Mouse (Mus musculus) intestine, embryonic 14.5 days (tissue): ENCODE results near the gene Sec24c. TPM values are rescaled to one million over a fixed set of nuclear protein-coding genes. Genes with fewer than 3 reads are reported as not detected.

Experiments used
- ATAC-seq: fragments of 200-750 bp; cut with Nextera tagmentation; replicated peaks from 2 replicates; pipeline ENCODE4 v1.8.0; 2017; ENCODE audit warnings: low read depth, moderate number of reproducible peaks, moderate TSS enrichment, moderate library complexity; ENCODE audit not compliant: low FRiP score, low TSS enrichment
- DNase-seq: peaks from one replicate; pipeline ENCODE4 v3.0.0-alpha.2; 2018; ENCODE audit warnings: low spot score
- H3K27ac ChIP-seq: fragments of 300-500 bp; sonication (generic); 2 replicates; pipeline ENCODE4 v1.5.1; 2014; ENCODE audit warnings: low read depth, mild to moderate bottlenecking, control low read depth
- H3K27me3 ChIP-seq: fragments of 300-500 bp; sonication (generic); replicated peaks from 2 replicates; pipeline ENCODE4 v1.6.1; 2014; ENCODE audit warnings: low read length, control low read depth; ENCODE audit not compliant: control insufficient read depth, insufficient read depth
- H3K36me3 ChIP-seq: fragments of 300-500 bp; sonication (generic); 2 replicates; pipeline ENCODE4 v1.6.1; 2014; ENCODE audit warnings: low read length, control low read depth; ENCODE audit not compliant: control insufficient read depth, insufficient read depth
- H3K4me1 ChIP-seq: fragments of 300-500 bp; sonication (generic); replicated peaks from 2 replicates; pipeline ENCODE4 v1.6.1; 2014; ENCODE audit warnings: low read length, control low read depth, mixed read lengths; ENCODE audit not compliant: control insufficient read depth, insufficient read depth
- H3K4me2 ChIP-seq: fragments of 300-500 bp; sonication (generic); 2 replicates; pipeline ENCODE4 v1.6.1; 2014; ENCODE audit warnings: low read length
- H3K4me3 ChIP-seq: fragments of 300-500 bp; sonication (generic); 2 replicates; pipeline ENCODE4 v1.5.1; 2014; ENCODE audit warnings: low read depth, low read length, control low read depth, mixed read lengths
- H3K9ac ChIP-seq: fragments of 300-500 bp; sonication (generic); 2 replicates; pipeline ENCODE4 v1.6.1; 2014; ENCODE audit warnings: mild to moderate bottlenecking, low read length
- H3K9me3 ChIP-seq: fragments of 300-500 bp; sonication (generic); 2 replicates; pipeline ENCODE4 v1.6.1; 2016; ENCODE audit warnings: low read length, control low read depth; ENCODE audit not compliant: control insufficient read depth
- WGBS: fragments of 180-500 bp; shearing (Covaris S2); extraction: QIAGEN DNeasy Blood & Tissue Kit; methylation state at CpG from one replicate; pipeline ENCODE4 v1.1.7; 2014; 5-methylcytosine and 5-hydroxymethylcytosine counted together
- microRNA-seq: library from miRNA; unstranded; fragments of <30 nt; microRNA quantifications from one replicate; pipeline ENCODE4, GENCODE M21; 2016
- polyA plus RNA-seq: library from polyadenylated mRNA; unstranded; fragments of >200 nt; fragmentation: Nextera tagmentation; extraction: Ambion mirVana; gene quantifications from 2 replicates; pipeline ENCODE4 v1.2.1, GENCODE M21; 2014

The Sec24c gene
- polyA plus RNA-seq, 1 experiment from 2014 or later: 87.4 TPM

- H3K4me2 ChIP-seq: no peak overlapping the region
- ATAC-seq (no peak), DNase-seq (no peak)
- H3K9ac ChIP-seq: no peak overlapping the region
- no peaks in the 10 kb centered on the region for H3K9me3 ChIP-seq
- no peaks in the 10 kb centered on the region for H3K27me3 ChIP-seq
- no peak overlapping the region for H3K27ac ChIP-seq
- H3K4me3 ChIP-seq: no peak overlapping the region
- peaks cover 67% of the 10 kb centered on the region for H3K36me3 ChIP-seq
- H3K4me1 ChIP-seq: no peaks in the 10 kb centered on the region
- WGBS: 84% methylated on average over 3 of the region's 3 CpGs
Measured at GRCm38 (mm10) chr14:20743614-20744013, 69.5 kb downstream of the Sec24c start.

Small RNA genes within 50 kb of the gene (microRNA-seq; reads per million reads assigned to microRNA genes)
- 1.1 reads per million, percentile 9 among the genes with 10 or more reads in this experiment for gene Mir6946

Other genes starting within 250 kb of the Sec24c start
- 0.08 and 0.36 TPM in 2 replicates for gene Cfap70, start 222.1 kb upstream of the Sec24c start, polyA plus RNA-seq
- 41.4 and 46.2 TPM in 2 replicates for gene Anxa7, start 194.2 kb upstream of the Sec24c start, polyA plus RNA-seq
- 0.95 and 1.0 TPM in 2 replicates for gene Mss51, start 177.4 kb upstream of the Sec24c start, polyA plus RNA-seq
- gene Ppp3cb, start 127.7 kb upstream of the Sec24c start, polyA plus RNA-seq: 57.2 and 58.7 TPM in 2 replicates
- 8.2 and 8.9 TPM in 2 replicates for gene Usp54, start 33.2 kb upstream of the Sec24c start, polyA plus RNA-seq
- gene Myoz1, start 17.8 kb upstream of the Sec24c start, polyA plus RNA-seq: not detected in 2 replicates
- gene Synpo2l, start 6.0 kb upstream of the Sec24c start, polyA plus RNA-seq: 0.18 and 0.19 TPM in 2 replicates
- gene Fut11, start 20.7 kb downstream of the Sec24c start, polyA plus RNA-seq: 19.6 and 20.0 TPM in 2 replicates
- gene Chchd1, start 28.7 kb downstream of the Sec24c start, polyA plus RNA-seq: 231 and 234 TPM in 2 replicates
- 30.3 and 35.9 TPM in 2 replicates for gene Zswim8, start 33.2 kb downstream of the Sec24c start, polyA plus RNA-seq
- 29.2 and 29.6 TPM in 2 replicates for gene Ndst2, start 60.3 kb downstream of the Sec24c start, polyA plus RNA-seq
- 47.6 and 53.3 TPM in 2 replicates for gene Camk2g, start 119.8 kb downstream of the Sec24c start, polyA plus RNA-seq
- 1.1 and 1.3 TPM in 2 replicates for gene Plau, start 162.4 kb downstream of the Sec24c start, polyA plus RNA-seq